Mouse (Mus musculus): Measurements from ENCODE around the gene Gm45140.

Gene Gm45140

GRCm38 (mm10) chr6:87842254-87842653 is 6.7 kb upstream of the Gm45140 start:
- DNase-seq, result no peak

- DNase-seq, result no peak
These were observed 6.0 kb upstream of the Gm45140 start for GRCm38 (mm10) chr6:87841635-87842034.

DNA sequence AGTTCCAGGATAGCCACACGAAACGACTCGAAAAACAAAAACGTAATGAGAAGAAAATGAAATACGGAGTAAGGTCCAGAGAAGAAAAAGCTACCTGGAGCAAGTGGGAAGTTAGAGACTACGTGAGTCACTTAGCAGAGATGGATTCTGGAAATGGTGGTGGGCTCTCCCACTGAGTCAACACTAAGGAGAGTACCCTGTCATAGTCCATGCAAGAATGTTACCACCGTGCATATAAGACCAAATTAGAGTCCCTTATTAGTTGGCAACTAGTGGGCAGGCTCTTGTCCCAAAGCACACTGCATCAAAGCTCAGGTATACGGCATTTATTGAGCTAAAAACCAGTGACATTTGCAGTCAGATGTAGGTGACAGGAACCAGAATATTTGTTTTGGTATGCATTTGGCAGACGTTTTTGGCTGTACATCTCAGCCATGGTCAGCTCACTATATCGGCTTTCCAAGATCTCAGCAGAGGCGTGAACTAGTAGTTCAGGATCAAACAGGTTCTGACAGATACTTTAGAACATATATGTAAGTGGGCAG is 4.3 kb upstream of the Gm45140 start:
- DNase-seq, result no peak

GRCm38 (mm10) chr6:87838551-87839197 is 3.1 kb upstream of the Gm45140 start, which contains the start of gene Isy1:
Gene Isy1, minus strand, starts transcription at chr6:87838798.
- DNase-seq, result peak; percentile 97

DNA sequence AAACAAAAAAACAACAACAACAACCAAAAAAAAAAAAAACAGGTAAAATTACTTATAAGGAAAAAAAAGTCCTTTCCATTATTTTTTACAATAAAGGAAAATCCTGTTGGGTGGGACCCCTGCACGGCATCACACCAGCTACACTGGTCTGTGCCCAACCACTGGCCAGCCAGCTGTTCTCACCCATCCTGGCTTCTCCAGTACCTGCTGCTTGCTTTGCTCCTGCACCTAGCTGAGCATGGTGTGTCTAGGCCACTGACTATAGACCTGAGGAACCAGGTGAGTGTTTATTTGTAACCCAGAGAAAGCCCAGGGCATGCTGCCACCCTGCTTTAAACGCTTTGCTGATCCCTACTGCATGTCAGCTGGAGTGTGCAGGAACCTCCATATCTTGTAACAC is 15.2 kb downstream of the Gm45140 start:
- DNase-seq, result no peak

GRCm38 (mm10) chr6:87814486-87814885 is 21.1 kb downstream of the Gm45140 start:
- DNase-seq, result no peak

DNA sequence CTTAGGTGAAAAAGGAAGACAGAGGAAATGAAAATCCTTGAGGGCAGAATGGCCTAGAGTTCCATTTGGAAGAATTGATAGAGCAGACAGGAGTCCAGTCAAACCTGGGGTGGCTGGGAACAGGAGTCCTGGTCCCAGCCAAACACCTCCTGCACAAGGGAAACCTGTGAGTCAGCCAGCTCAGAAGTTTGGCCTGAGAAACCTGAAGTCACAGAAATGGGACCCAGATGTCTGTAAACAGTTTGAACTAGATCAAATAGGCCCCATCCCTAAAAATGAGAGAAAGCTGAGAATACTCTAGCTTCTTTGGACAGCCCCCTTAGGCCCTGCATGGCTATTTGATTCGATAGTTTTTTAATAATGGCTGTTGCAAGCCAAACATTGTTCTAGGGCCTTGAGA is 22.9 kb downstream of the Gm45140 start:
- DNase-seq, result no peak

DNA sequence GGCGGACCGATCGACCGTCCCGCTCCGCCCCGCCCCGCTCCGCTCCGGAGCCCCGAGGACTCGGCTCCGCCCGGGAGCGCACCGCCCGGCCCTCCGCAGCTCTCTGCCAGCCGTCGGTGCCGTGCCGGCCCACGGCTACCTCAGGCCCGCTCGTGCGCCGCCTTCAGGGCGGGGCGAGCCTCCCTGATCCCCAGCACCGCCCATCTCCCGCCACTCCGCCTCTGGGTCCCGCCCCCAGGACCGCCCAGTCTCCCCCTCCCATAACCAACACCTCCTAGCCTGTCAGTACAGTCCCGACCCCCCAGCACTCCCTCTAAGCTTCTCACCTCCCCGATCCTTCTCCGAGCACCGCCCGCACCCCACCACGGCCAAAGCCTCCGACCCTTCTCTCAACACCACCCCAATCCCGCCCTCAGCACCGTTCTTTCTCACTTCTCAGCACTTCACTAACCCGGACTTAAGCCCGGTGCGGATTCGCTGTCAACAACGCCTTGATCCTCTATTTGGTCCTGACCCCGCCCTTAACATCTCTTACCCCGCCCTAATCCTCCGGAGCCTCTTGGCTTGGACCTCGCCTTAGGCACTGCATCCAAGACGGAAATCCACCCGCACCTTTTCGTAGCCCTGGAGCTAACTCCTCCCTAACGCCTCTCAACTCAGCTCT is 23.8 kb downstream of the Gm45140 start, which contains the start of gene Rab43:
TSS of gene Rab43 (minus strand) at position 490 of the 664 bp plus-strand sequence.
- DNase-seq, result peak; percentile 97

GRCm38 (mm10) chr6:87810713-87811669 is 24.6 kb downstream of the Gm45140 start:
- DNase-seq, result peak; percentile 87

DNA sequence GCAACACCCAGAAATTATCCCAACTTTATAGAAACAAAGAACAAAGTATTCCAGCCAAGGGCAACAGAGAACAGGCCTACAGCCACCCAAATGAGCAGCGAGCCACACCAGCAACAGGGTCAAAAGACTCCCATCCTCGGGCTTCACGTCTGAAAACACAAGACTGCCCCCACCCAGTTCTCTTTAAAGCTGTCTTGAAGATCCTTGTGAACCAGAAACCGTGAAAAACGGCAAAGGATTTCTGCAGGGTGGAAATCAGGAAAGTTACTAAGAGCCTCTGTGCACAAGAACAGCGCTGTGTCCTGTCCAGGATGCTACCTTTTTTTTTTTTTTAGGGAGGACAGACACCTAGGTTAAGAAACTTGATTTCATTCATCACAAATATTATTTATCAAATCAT is 25.3 kb downstream of the Gm45140 start:
- DNase-seq, result no peak

- DNase-seq, result no peak
These were observed 25.9 kb downstream of the Gm45140 start for GRCm38 (mm10) chr6:87809651-87810161.

- no peak for DNase-seq
These were observed 26.5 kb downstream of the Gm45140 start for GRCm38 (mm10) chr6:87809144-87809543.

- DNase-seq, result no peak
These were observed 27.1 kb downstream of the Gm45140 start for GRCm38 (mm10) chr6:87808521-87808920.

DNA sequence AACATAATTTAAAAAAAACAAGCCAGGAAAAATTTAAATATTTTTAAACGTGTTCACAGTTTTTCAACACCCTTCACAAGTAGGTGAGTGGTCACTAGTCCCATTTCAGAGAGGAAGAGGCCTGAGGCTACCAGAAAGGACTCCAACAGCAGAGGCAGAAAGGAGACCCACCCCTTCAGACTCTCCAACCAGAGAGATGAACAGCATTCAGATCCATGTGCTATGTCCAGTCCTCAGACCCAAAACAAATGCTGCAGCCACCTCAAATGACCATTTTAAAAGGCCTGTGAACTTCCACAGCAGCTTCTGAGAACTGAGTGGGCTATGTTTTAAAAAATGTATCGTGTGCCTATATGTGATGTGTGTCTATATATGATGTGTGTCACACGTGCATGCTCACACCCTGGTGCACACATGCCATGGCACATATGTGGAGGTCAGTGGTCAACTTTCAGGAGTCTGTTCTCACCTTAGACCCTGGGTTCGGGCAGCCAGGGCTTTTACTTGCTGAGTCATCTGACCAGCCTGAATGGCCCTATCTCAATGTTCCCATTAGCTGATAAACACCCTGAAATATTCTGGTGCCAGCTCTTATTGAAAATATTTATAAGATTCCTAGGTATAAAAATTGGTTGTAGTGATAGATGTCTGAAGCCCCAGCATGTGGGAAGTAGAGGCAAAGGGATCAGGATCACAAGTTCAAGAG is 27.7 kb downstream of the Gm45140 start:
- no peak for DNase-seq

- no peak for DNase-seq
These were observed 28.7 kb downstream of the Gm45140 start for GRCm38 (mm10) chr6:87806857-87807256.

- DNase-seq, result no peak
These were observed 29.6 kb downstream of the Gm45140 start for GRCm38 (mm10) chr6:87806028-87806427.

DNA sequence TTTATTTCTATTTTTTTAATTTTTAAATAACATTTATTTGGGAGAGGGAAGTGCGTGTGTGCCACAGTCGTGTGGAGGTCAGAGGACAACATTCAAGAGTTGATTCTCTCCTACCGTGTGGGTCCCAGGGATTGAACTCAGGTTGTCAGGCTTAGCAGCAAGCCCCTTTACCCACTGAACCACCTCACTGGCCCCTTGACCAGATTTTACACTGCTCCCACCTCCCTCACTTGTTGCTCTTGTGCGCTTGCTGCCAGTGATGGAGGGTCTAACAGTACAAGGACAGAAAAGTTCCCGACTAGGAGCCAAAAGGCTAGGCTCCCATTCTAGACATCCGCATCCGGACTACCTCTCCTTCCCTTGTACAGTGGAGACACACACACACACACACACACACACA is 30.1 kb downstream of the Gm45140 start:
- no peak for DNase-seq

DNA sequence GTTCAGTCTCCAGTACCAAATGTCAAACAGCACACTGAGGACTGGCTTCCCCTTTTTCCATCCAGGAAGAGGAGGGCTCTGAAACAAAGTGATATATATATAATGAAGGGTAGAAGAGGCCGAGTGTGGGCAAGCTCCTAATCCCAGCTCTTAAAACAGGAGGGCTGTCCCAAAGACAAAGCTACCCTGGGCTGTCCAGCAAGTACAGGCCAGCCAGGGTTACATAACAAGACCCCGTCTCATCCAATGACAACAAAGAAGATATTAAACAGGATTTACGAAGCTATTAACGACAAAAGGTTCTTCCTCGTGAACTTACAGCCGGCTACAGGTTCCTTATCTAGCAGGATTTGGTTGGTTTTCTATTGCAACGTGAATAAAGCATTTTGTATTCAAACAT is 30.7 kb downstream of the Gm45140 start:
- no peak for DNase-seq

DNA sequence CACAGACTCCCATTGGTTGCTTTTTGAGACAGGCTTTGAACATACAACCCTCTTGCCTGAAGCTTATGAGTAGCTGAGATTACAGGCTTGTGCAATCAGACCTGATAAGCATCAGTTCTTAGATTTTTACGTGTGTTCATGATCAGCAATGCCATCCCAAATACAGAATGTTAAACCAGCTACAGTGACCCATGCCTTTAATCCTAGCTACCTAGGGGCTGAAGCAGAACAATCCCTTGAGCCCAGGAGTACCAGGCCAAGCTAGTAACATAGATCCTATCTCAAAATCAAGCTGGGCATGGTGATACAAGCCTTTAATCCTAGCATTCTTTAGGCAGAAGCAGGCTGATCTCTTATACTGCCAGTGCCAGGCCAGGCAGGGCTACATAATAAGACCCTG is 31.6 kb downstream of the Gm45140 start:
- DNase-seq, result no peak

GRCm38 (mm10) chr6:87802462-87802861 is 33.1 kb downstream of the Gm45140 start:
- no peak for DNase-seq

- no peak for DNase-seq
These were observed 36.0 kb downstream of the Gm45140 start for GRCm38 (mm10) chr6:87799576-87799975.

DNA sequence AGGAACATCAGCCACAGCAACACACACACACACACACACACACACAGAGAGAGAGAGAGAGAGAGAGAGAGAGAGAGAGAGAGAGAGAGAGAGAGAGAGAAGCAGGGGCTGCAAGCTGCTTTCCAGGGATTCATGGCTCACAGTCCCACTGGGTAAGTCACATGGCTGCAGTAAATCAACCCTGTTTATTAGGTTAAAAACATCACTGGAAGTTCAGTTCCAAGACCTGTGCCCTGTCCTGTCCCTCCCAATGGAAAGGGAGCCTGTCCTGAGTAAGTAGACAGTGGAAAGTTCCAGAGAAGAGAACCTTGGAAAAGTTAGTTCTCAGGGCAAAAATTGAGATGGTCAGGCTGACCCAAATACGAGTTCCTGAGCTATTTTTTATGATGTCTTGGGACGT is 38.3 kb downstream of the Gm45140 start:
- DNase-seq, result no peak

Measured in kidney, postnatal 10 days (tissue).